Mouse (Mus musculus): Measurements from ENCODE around the gene Arpc1a. TPM values are rescaled to one million over a fixed set of nuclear protein-coding genes. Genes with fewer than 3 reads are reported as not detected.
"Not testable (repeated sequence)": the region's sequence is repeated elsewhere in the genome, so short reads cannot be mapped to it uniquely, and the experiment has no call there.

Gene Arpc1a
- total RNA-seq, 2 experiments from 2014 or later, result 102 to 106 TPM

DNA sequence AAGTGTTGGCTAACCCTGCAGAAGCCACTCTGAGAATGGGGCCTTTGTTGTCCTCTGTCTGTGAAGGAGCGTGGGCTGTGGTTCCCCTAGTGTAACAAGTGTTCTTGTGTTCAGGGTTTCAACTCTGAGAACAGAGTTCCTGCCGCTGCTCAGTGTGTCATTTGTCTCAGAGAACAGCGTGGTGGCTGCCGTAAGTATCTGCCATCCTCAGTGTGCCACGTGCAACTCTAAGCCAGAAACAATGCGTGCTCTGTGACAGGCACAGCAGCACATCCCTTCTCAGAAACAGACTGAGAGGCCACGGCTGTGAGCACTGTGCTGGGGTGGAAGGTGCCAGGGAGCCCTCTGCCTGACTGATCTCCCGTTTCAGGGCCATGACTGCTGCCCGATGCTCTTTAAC lies 20.7 kb downstream of the Arpc1a start:
- DNase-seq, result no peak

DNA sequence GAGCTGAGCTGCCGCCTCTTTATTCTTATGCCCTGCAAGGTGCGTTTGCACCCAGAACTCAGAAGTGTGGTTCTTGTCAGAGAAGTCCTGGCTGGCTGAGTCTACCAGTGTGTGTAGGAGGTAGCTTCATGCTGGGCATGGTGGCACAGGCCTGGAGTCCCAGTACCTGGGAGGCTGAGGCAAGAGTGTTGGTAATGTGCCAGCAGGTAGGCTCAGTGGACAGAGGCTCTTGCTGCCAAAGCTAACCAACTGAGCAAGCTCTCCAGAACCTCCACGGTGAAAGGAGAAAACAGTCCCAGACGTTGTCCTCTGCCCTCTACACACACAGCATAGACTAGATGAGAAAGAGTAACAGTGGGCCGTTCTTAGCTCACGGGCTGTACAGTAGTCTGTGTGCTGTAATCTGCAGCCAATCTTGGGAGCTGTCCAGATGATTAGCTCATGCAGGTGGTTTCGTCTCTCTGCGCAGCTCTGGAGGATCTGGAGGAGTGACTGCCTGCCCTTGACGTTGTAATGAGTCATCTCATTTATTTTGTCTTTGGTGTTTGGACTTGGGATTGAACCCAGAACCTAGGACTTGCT lies 22.2 kb downstream of the Arpc1a start:
- peak; percentile 42 for DNase-seq

DNA sequence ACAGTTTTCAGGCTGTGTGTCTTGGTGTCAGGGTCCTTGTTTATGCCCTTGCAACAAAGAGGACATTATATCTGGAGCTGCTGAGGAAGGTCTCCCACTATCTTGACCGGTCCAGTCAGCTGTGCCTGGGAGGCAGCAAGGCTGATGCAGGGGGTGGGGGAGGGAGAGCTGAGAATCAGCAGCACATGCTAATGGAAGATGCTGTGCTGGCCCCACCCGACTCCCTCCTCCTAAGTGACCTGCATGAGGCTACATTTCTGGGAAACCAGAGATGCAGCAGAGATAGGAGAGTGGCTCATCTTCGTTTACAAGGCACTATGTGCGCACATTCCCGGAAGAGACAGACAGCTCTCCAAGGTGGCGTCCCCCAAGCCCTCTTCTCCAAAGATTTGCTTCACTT lies 26.8 kb downstream of the Arpc1a start:
- DNase-seq, result no peak

DNA sequence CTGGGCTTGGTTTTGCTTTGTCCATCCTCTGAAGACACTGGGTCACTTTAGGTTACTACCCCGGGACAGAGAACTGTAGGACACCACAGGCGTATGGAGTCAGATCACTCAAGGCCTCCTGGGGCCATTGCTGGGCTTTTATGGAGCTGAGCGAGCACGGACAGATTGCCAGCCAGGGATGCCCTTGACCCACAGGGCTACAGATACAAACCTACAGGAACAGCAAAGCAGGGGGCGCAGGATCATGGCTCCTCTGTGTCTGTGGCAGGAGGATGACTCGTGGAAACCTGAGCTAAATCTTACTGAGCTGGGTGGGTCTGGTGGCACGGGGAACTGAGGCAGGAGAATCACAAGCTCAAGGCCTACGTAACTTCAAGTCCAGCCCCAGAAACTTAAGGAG lies 28.9 kb downstream of the Arpc1a start:
- peak; percentile 43 for DNase-seq

- no peak for DNase-seq
These were observed 29.8 kb downstream of the Arpc1a start for GRCm38 (mm10) chr5:145113416-145113815.

GRCm38 (mm10) chr5:145114071-145114605 lies 30.5 kb downstream of the Arpc1a start, which contains the start of gene Arpc1b:
Gene Arpc1b (plus strand): TSS chr5:145114215.
- DNase-seq, result peak; percentile 90

DNA sequence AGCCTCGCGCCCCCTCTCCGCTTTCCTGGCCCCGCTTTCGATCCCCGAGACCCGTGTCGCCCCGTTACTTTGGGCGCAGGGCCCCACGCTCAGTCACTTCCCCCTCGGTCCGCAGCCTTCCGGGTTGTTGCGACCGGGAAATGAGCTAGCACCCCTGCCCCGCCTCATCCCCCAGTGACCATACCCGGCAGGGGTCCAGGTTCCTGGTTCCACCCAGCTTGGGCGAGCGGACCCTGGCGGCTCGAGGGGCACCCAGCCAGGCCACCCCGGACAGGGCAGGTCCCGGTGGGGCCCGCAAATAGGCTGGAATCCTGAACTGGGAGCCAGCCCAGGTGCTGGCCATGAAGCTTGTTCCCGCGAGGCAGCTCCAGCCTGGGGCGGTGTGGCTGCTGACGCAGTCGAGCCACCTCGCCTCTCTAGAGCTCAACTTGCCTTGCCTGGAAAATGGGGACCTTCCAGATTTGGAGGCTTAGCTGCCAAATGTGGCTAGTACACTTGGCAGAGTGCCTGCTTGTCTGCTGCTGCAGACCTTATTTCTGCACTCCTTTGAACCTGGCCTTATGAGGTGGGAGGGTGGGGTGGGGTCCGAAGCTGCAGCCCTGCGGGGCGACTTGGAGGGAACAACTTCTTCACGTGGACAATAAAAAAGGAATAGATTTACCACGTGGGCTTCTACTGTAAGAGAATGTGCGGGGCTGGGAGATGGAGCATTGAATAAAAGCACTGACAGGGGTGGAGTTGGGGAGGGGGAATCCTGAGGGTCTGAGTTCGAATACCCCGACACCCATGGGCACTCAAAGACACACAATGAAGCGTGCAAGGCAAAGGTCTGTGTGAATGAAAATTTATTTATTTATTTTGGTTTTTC lies 31.2 kb downstream of the Arpc1a start:
- peak; percentile 82 for DNase-seq

DNA sequence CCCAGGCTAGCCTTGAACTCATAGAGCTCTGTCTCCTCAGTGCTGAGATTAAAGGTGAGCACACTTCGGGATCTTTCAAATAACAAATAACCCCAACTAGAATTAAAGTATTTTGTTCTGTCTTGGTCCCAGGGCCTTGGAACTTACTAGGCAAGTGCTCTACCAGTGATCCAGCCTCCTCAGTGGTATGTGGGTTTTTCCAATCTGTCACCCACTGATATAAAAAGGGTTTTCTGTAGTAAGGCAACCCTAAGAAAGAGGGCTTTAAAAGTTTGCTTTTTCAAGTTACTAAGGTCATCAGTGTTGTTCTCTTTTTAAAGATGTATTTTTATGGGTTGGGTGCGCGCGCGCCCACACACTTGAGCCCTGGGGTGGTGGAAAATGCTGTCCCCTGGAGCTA lies 32.1 kb downstream of the Arpc1a start:
- DNase-seq, result no peak

DNA sequence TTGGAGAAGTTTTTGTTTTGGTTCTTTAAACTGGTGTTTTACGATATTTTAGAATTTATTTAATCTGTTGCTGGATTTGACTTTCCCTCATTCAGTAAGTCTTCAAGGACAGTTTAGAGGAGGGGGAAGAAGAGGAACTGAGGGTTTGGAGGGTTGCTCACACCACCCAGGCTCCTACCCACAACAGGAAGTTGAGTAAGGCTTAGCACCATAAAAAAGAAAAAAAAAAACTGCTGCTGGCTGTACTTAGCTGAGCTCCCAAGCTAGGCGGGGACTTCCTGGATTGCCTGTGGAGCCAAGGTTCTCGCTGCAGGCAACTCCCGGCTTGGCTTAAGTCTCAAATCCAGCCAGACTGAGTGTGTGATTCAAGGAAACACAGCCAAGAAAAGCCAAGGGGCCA lies 32.7 kb downstream of the Arpc1a start:
- DNase-seq, result peak; percentile 76

DNA sequence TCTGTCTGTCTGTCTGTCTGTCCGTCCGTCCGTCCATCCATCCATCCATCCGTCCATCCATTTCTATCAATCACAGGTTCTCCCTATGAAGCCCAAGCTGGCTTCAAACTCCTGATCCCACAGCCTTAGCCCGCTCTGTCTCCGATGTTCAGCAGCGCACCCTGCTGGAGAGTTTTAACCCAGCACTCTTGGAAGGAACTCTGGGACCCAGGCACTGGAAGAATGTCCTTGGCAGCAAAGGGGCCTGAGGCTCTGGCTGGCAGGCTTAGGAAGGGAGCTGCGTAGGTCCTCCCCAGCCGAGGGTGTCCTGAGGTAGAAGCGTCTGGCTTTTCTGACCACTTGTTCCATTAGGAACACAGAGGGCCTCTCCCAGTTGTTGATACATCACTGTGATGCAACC lies 33.3 kb downstream of the Arpc1a start:
- DNase-seq, result peak; percentile 87

- peak; percentile 36 for DNase-seq
These were observed 34.4 kb downstream of the Arpc1a start for GRCm38 (mm10) chr5:145118005-145118404.

DNA sequence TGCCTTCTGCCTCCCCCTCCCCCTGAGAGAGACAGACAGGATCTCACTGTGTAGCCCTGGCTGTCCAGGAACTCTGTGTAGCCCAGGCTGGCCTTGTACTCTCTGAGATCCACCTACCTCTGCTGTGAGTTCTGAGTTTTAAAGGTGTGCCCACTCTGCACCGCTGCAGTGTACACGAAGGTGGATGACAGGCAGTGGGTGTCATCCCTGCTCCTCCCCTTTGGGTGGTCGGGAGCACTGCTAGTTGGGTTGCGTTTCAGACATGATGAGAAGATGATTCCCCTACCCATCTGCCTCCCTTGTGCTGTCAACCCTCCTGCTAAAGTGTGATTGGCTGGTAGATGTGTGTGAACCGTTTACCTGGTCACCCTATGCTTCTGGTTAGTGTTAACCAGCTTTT lies 34.8 kb downstream of the Arpc1a start:
- no peak for DNase-seq

GRCm38 (mm10) chr5:145119385-145119784 lies 35.8 kb downstream of the Arpc1a start:
- DNase-seq, result no peak

DNA sequence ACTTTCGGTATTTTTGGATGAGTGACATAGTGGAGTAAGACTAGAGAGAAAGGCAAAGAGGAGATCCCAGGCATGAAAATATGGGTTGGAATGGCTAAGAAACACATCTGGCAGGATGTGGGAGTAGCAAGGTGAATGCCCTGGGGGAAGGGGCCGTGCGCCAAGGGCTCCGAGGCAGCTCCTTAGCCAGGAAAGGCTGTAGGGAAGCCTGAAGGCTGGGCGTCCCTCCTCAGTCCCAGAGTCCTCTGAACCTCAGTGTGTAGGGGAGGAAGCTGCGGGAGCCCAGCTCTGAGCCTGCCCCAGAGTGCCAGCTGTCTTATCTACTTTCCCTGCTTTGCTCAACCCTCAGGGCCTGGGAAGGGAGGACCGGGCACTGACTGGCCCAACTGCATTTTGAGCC lies 37.3 kb downstream of the Arpc1a start:
- DNase-seq, result peak; percentile 42

DNA sequence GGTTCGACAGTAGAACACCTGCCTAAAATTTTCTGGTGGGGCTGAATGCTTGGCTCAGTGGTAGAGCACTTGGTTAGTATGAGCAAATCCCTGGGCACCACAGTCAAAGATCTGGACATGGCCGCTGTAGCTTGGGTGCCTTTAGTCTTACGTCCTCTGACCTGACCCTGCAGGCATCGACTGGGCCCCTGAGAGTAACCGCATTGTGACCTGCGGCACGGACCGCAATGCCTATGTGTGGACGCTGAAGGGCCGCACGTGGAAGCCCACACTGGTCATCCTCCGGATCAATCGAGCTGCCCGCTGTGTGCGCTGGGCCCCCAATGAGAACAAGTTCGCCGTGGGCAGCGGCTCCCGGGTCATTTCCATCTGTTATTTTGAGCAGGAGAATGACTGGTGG lies 39.8 kb downstream of the Arpc1a start:
- no peak for DNase-seq

- no peak for DNase-seq
These were observed 43.0 kb downstream of the Arpc1a start for GRCm38 (mm10) chr5:145126580-145126979.

DNA sequence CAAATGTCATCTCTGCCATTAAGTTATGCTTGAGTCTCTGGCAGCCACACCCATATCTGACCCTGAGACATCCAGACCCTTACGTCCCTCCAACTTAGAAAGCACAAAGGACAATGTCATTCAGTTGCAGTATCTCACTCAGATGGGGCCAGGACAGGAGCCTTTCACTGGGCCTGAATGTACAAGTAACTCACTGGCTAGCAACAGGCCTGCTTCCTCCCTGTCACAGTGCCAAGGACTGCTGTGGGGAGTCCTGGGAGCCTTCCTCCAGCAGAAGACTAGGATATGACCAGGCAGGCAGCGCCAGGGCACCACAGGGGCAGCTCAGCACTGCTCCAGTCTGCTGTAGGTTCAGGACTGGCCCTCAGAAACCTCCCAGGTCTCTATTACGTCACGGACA lies 45.5 kb downstream of the Arpc1a start:
- DNase-seq, result peak; percentile 69

DNA sequence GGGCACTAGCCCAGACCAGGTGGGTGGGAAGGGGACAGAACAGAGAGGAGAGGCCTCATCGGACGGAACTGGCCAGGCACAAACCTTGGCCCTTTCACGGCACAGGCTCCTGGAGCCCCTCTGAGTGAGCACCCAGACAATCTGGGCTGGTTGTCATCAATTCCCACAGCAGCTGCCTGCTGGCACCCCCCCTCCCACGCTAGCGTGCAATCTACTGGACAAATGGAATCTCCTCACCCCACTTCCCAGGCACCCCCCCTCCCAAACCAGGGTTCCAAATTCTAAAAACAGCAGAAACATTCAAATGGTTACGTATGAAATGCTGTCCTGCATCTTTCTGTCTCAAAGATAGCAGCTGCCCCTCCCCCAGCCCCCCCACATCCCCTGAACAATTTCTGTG lies 46.1 kb downstream of the Arpc1a start:
- DNase-seq, result not testable (repeated sequence)

DNA sequence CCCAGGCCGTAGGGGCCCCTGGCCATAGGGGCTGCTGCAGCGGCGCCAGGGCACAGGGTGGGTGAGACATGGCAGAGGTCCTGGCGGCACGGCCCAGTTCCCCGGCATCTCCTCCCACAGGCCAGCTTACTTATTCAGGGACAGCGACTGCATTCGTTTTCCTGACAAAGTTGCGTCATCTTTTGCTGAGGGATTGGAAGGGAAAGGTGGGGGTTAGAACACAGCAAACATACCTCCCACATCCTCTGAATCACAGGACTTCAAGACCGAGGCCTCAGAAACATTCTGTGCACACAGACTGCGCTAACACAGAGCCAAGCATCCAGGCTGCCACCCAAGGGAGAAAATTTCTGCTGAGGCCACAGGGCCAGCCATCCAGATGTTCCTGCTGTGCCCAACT lies 46.6 kb downstream of the Arpc1a start:
- DNase-seq, result peak; percentile 50

DNA sequence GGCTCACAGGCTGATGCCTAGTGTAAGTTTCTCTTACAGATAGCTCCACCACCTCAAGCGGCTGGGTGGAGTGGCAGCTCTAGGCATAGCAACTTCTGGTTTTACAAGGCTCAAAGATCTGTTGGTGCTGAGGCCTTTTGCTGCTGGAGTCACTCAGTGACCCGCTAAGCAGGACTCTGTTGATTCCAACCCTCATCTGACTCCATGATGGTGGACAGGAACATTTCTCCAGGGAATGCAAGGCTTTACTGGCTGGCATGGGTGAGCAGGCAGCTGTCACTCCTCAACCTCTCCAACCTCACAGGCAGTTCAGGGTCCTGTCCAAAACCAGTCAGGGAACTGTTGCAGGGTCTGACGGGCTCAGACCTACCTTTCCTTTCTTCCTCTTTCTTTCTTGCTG lies 47.4 kb downstream of the Arpc1a start:
- DNase-seq, result no peak

DNA sequence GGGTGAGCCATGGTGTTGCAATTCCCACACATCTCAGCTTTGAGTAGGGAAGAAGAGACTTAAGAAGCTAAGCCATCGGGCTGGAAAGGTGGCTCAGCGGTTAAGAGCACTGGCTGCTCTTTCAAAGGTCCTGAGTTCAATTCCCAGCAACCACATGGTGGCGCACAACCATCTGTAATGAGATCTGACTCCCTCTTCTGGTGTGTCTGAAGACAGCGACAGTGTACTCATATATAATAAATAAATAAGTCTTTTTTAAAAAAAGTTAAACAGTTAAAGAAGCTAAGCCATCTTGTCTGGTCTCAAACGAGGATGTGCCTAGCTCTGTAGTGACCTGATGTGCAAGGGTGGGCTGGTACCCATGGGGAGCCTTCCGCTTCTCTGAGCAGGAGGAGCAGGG lies 49.6 kb downstream of the Arpc1a start:
- not testable (repeated sequence) for DNase-seq

GRCm38 (mm10) chr5:145138836-145139235 lies 55.2 kb downstream of the Arpc1a start:
- no peak for DNase-seq
